Mouse (Mus musculus) brown adipose tissue, adult 24 weeks (tissue): Measurements from ENCODE around the gene Lcn3. TPM values are rescaled to one million over a fixed set of nuclear protein-coding genes. Genes with fewer than 3 reads are reported as not detected.
"Not testable (repeated sequence)": the region's sequence is repeated elsewhere in the genome, so short reads cannot be mapped to it uniquely, and the experiment has no call there.

Experiments
- H3K27ac ChIP-seq: fragments of 200-500 bp; replicated peaks from 2 replicates; pipeline ENCODE4 v1.5.1; 2012; ENCODE audit warnings: low read depth, mild to moderate bottlenecking, low read length
- H3K4me1 ChIP-seq: fragments of 200-500 bp; 2 replicates; pipeline ENCODE4 v1.6.1; 2012; ENCODE audit warnings: low read length, mixed read lengths; ENCODE audit not compliant: control insufficient read depth, insufficient read depth, insufficient read length
- H3K4me3 ChIP-seq: fragments of 200-500 bp; 2 replicates; pipeline ENCODE4 v1.5.1; 2012; ENCODE audit warnings: low read depth, mild to moderate bottlenecking, low read length, moderate library complexity; ENCODE audit not compliant: insufficient read depth
- polyA plus RNA-seq: library from polyadenylated mRNA; stranded (reverse); fragments of >200 nt; gene quantifications from 2 replicates; pipeline ENCODE4 v1.2.4, GENCODE M21; 2012; ENCODE audit not compliant: missing spikeins, insufficient read depth, insufficient read length

Lcn3 gene
- polyA plus RNA-seq, 1 experiment, result not detected

- Histone ChIP-seq H3K27ac (no peak overlapping the region), H3K4me3 (no peak overlapping the region), H3K4me1 (no peaks in the 10 kb centered on the region)
These were observed 20.4 kb downstream of the Lcn3 start for GRCm38 (mm10) chr2:25785573-25786322.

DNA sequence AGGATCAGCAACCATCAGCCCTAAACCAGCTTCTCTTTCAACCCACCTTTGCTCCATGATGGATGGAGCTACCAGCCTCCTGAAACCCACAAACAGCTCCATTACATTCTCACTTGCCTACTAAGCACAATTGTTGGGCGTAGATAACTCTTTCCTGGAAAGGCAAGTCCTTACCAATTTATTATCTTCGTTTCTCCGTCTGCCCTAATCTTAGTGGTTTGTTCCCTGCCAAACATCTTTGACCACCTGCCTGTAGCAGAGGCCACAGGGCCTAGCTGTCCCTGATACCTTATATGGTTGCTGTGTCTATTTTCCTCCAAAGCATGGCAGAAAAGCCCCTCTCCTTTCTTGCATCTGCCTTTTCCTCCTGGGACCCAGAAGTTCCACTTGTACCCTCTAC lies 23.7 kb downstream of the Lcn3 start:
- H3K27ac ChIP-seq, result no peak overlapping the region
- H3K4me1 ChIP-seq, result no peaks in the 10 kb centered on the region
- no peak overlapping the region for H3K4me3 ChIP-seq

- H3K27ac ChIP-seq, result no peak overlapping the region
- H3K4me1 ChIP-seq, result no peaks in the 10 kb centered on the region
- no peak overlapping the region for H3K4me3 ChIP-seq
These were observed 32.3 kb downstream of the Lcn3 start for GRCm38 (mm10) chr2:25797635-25798034.

DNA sequence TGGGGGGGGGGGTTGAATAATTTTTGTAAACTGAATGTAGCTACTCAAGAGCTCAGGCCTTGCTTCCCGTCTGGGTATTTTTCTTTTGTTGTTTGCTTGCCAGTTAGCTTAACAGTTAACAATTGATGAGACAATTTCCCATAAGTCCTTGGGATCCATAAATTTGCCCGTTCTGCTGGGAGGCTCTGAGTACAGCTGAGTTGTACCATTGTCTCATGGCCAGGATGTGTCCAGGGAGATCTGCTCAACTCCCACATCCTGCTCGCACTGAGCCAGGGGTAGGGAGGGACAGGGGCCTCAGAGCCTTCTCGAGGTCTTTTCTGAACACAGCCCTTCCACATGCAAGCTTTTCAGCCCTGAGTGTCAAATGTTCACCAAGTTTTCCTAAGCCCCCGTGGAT lies 32.7 kb downstream of the Lcn3 start:
- Histone ChIP-seq H3K27ac (no peak overlapping the region), H3K4me1 (no peaks in the 10 kb centered on the region), H3K4me3 (no peak overlapping the region)

DNA sequence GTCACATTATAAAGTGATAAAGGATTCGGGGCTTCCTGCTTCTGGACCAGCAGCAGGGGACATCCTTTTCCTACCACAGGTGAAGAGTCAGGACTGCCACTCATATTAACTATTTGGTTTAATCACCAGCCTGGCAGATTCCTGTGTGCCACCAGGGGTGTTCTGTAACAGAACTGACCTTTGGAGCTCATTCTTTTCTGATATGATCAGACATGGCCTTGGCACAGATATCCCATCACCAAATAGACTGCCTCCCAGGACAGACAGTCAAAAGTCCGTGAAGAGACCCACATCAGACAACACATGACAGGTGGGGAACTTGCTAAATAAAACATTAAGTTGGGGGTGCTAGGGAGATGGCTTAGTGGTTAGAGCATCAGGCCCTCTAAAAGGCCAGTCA lies 46.3 kb downstream of the Lcn3 start:
- H3K4me3 ChIP-seq, result no peak overlapping the region
- H3K27ac ChIP-seq, result no peak overlapping the region
- no peaks in the 10 kb centered on the region for H3K4me1 ChIP-seq

GRCm38 (mm10) chr2:25813364-25813763 lies 48.0 kb downstream of the Lcn3 start:
- Histone ChIP-seq H3K4me1 (no peaks in the 10 kb centered on the region), H3K4me3 (no peak overlapping the region), H3K27ac (no peak overlapping the region)

DNA sequence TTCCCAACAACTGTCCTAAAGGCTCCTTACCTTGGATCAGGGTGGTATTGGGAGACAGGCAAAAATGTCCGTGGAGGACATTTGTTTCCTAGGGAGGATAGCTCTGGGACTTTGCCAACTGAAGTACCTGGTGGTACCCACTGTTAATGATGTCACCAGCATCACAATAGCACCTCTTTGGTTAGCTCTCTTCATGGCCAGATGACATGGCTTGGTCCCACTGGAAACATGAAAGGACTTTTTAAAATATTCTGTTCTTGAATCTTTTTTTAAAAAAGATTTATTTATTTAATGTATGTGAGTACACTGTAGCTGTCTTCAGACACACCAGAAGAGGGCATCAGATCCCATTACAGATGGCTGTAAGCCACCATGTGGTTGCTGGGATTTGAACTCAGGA lies 50.4 kb downstream of the Lcn3 start, which contains the start of gene Glt6d1:
Glt6d1 (minus strand) TSS at position 101 of the 400 bp plus-strand sequence.
- H3K27ac ChIP-seq, H3K4me3 ChIP-seq, H3K4me1 ChIP-seq: not testable (repeated sequence)

Other genes with a start within 250 kb of the Lcn3 start
- gene Traf2, start 218.6 kb upstream of the Lcn3 start, polyA plus RNA-seq, result 7.0 and 12.9 TPM in 2 replicates
- gene Edf1, start 207.7 kb upstream of the Lcn3 start, polyA plus RNA-seq, result 398 and 454 TPM in 2 replicates
- gene Mamdc4, start 190.7 kb upstream of the Lcn3 start, polyA plus RNA-seq, result 0.36 and 0.54 TPM in 2 replicates
- gene Phpt1, start 190.3 kb upstream of the Lcn3 start, polyA plus RNA-seq, result 70.7 and 86.8 TPM in 2 replicates
- gene Ajm1, start 183.8 kb upstream of the Lcn3 start, polyA plus RNA-seq, result 0.44 TPM in 1 of 2 replicates, not detected in the other
- gene Rabl6, start 157.0 kb upstream of the Lcn3 start, polyA plus RNA-seq, result 29.2 and 42.8 TPM in 2 replicates
- gene Ccdc183, start 147.9 kb upstream of the Lcn3 start, polyA plus RNA-seq, result not detected in 2 replicates
- 30.9 and 34.5 TPM in 2 replicates for gene Tmem141, start 143.6 kb upstream of the Lcn3 start, polyA plus RNA-seq
- 6.3 and 7.8 TPM in 2 replicates for gene Fcna, start 137.5 kb upstream of the Lcn3 start, polyA plus RNA-seq
- gene Lcn8, start 112.4 kb upstream of the Lcn3 start, polyA plus RNA-seq, result not detected in 2 replicates
- gene Lcn5, start 107.6 kb upstream of the Lcn3 start, polyA plus RNA-seq, result not detected in 2 replicates
- gene Lcn6, start 88.8 kb upstream of the Lcn3 start, polyA plus RNA-seq, result not detected in 2 replicates
- not detected in 2 replicates for gene Lcn10, start 82.8 kb upstream of the Lcn3 start, polyA plus RNA-seq
- gene Obp2a, start 65.5 kb upstream of the Lcn3 start, polyA plus RNA-seq, result not detected in 2 replicates
- 20.2 and 26.5 TPM in 2 replicates for gene Bmyc, start 58.8 kb upstream of the Lcn3 start, polyA plus RNA-seq
- gene Obp2b, start 28.6 kb upstream of the Lcn3 start, polyA plus RNA-seq, result not detected in 2 replicates
- not detected in 2 replicates for gene Lcn11, start 11.4 kb downstream of the Lcn3 start, polyA plus RNA-seq
- gene Gm13539, start 16.7 kb downstream of the Lcn3 start, polyA plus RNA-seq, result not detected in 2 replicates
- gene Glt6d1, start 50.3 kb downstream of the Lcn3 start, polyA plus RNA-seq, result not detected in 2 replicates
- gene Lcn9, start 57.6 kb downstream of the Lcn3 start, polyA plus RNA-seq, result not detected in 2 replicates
- gene Sohlh1, start 81.7 kb downstream of the Lcn3 start, polyA plus RNA-seq, result not detected in 2 replicates
- not detected in 2 replicates for gene Kcnt1, start 98.2 kb downstream of the Lcn3 start, polyA plus RNA-seq
- 2.4 and 8.2 TPM in 2 replicates for gene Camsap1, start 217.7 kb downstream of the Lcn3 start, polyA plus RNA-seq